Mouse (Mus musculus): ENCODE results near the gene Cyfip2.

Cyfip2 gene

DNA sequence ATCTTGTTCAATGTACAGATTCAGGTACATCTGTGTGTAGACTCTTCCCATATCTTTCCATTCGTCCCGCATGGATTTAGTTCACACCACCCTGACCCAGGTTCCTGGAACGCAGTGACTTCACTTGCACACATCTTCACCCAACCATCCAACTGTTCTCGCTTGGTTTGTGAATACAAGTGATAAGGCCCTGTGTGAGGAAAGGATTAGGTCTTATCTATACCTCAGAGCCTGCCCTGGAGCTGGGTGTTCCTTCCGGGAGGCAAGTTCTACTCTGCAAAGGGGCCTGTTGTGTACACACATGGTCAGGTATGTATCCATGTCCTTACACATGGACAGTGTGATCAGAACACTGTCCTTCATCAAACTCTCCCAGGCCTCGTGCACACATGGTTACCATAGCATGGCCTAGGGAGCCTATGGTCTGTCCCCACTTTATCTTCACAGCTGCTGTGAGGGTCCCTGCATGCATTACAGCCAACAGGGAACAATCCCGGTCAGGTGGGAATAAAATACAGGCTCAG lies 71.4 kb downstream of the Cyfip2 start:
- DNase-seq (ENCODE audit: extremely low read depth, low read depth, low spot score): no peak

- no peak for DNase-seq (ENCODE audit: extremely low read depth, low read depth, low spot score)
Observed at GRCm38 (mm10) chr11:46236976-46237375, 75.7 kb downstream of the Cyfip2 start.

- DNase-seq (ENCODE audit: extremely low read depth, low read depth, low spot score): no peak
Observed at GRCm38 (mm10) chr11:46235334-46235733, 77.3 kb downstream of the Cyfip2 start, which contains the start of gene Fndc9. TSS of gene Fndc9 (plus strand) at chr11:46235531.

- no peak for DNase-seq (ENCODE audit: extremely low read depth, low read depth, low spot score)
Observed at GRCm38 (mm10) chr11:46233966-46234365, 78.7 kb downstream of the Cyfip2 start.

DNA sequence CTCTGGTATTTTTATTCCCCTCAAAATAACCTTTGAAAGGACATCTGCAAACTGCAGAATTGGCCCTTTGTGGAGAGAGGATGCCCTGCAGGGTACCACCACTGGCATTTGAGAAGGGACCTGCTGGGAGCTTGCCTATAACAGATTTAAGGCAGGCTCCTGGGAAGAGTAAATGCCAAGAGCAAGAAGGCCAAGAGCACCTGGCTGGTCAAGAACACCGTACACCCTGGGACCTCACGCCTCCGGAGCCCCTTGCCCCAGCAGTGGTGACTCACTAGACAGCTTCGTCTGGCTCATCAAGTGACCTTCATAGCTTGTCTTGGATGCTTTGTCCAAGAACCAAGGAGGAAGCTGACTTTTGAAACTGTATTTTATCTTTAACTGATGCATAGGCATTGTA lies 79.9 kb downstream of the Cyfip2 start:
- DNase-seq (ENCODE audit: extremely low read depth, low read depth, low spot score): no peak

DNA sequence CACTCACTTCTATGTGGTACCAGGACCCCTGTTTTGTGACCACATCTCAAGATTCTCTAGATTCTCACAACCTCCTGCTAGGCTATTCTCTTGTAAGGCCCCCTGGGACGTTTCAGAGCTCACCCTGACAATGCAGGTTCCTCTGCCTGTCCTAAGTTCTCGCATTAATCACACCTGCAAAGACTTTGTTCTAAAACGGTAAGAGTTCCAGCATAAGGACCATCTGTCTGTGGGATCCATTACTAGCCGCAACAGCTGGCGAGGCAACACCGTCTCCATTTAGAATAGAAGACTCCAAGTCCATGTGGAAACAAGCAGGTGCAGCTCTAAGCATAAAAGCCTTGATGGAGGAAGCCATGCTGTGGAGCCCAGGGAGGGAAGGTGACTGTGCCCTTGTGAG lies 82.5 kb downstream of the Cyfip2 start:
- no peak for DNase-seq (ENCODE audit: extremely low read depth, low read depth, low spot score)

- no peak for DNase-seq (ENCODE audit: extremely low read depth, low read depth, low spot score)
Observed at GRCm38 (mm10) chr11:46225345-46225744, 87.3 kb downstream of the Cyfip2 start.

- DNase-seq (ENCODE audit: extremely low read depth, low read depth, low spot score): no peak
Observed at GRCm38 (mm10) chr11:46223575-46223974, 89.1 kb downstream of the Cyfip2 start.

GRCm38 (mm10) chr11:46220211-46220610 lies 92.4 kb downstream of the Cyfip2 start:
- DNase-seq (ENCODE audit: extremely low read depth, low read depth, low spot score): no peak

GRCm38 (mm10) chr11:46219380-46219779 lies 93.3 kb downstream of the Cyfip2 start:
- DNase-seq (ENCODE audit: extremely low read depth, low read depth, low spot score): no peak

- DNase-seq (ENCODE audit: extremely low read depth, low read depth, low spot score): no peak
Observed at GRCm38 (mm10) chr11:46218584-46218983, 94.1 kb downstream of the Cyfip2 start.

DNA sequence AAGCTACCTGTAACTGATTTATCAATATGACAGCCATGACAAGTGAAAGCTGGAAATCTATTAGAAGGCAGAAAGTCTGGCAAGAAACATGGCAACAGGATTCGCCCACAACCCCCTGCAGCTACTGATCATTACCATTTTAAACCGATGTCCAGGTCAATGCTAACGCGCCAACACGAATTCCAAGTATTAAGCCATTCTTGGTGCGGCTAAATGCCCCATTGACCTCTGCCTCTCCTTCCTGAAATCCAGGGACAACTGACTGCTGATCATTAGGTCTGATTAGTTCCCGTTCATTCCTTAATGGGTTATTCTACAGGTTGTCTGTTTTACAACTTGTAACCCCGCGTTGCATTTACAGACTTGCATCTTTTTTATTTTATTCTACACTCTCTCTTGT lies 95.0 kb downstream of the Cyfip2 start:
- no peak for DNase-seq (ENCODE audit: extremely low read depth, low read depth, low spot score)

- DNase-seq (ENCODE audit: extremely low read depth, low read depth, low spot score): no peak
Observed at GRCm38 (mm10) chr11:46216669-46217068, 96.0 kb downstream of the Cyfip2 start.

- DNase-seq (ENCODE audit: extremely low read depth, low read depth, low spot score): peak; percentile 18
Observed at GRCm38 (mm10) chr11:46215354-46215753, 97.3 kb downstream of the Cyfip2 start.

GRCm38 (mm10) chr11:46214368-46215230 lies 98.1 kb downstream of the Cyfip2 start:
- no peak for DNase-seq (ENCODE audit: extremely low read depth, low read depth, low spot score)

GRCm38 (mm10) chr11:46213844-46214243 lies 98.8 kb downstream of the Cyfip2 start:
- no peak for DNase-seq (ENCODE audit: extremely low read depth, low read depth, low spot score)

DNA sequence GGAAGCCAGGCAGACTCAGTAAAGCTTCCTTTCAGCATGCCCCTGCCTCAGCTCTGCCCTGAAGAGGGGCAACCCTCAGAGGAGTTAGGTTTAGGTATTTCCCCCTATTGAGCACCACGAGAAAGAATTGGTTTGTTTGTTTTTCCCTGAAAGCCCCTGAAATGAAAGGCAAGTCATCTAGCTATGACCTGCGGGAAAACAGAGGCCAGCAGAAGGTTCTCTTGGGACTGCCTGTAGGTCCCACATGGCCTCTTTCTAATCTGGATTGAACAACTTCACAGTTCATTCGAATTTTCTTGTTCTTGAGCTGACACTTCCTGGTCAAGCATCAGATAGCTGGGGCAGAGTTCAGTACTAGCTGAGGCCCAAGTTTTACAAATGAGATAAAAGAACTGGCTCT lies 100.8 kb downstream of the Cyfip2 start:
- no peak for DNase-seq (ENCODE audit: extremely low read depth, low read depth, low spot score)

- DNase-seq (ENCODE audit: extremely low read depth, low read depth, low spot score): peak; percentile 45
Observed at GRCm38 (mm10) chr11:46209884-46210283, 102.8 kb downstream of the Cyfip2 start.

GRCm38 (mm10) chr11:46205639-46206409 lies 106.8 kb downstream of the Cyfip2 start:
- DNase-seq (ENCODE audit: extremely low read depth, low read depth, low spot score): no peak

DNA sequence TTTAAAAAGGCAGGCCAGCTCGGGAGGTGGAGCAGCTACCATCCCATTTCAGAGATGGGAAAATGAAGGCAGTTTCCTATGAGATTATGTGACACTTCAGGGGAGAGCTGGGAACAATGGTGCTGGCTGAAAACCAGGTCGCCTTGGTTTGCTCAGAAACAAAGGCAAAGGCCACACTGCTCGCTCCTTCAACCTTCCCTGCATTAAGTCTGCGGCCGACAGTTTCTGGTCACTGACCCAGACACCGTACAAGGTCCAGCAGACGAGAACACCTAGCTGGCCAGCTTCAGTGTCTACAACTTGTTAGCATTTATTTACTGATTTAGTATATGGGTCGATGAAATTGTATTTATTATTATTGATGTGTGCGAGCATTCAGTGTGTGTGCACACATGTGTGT lies 107.8 kb downstream of the Cyfip2 start:
- no peak for DNase-seq (ENCODE audit: extremely low read depth, low read depth, low spot score)

DNA sequence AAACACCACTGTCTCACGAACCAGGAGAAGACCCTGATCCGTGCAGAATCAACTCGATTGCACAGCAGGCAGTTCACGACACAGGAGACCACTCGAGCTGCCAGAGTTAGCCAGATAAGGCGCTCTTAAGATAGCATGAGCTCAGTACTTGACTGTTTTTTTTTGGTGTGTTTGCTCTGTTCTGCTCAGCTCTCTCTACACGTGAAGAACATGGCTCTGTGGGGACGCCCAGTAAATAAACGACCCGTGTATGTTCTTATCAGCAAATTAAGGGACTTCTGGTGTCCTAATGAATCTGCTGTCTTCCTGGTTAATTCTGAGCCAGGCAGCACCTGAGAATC lies 110.1 kb downstream of the Cyfip2 start:
- no peak for DNase-seq (ENCODE audit: extremely low read depth, low read depth, low spot score)

Data from fat pad, adult 2 months (tissue).